In genomic region chrX:156677911-156678310, GRCm38 (mm10) we compare ENCODE assay signal across 27 mouse cellular contexts.
"Had no signal": no experiment of that assay in that cellular context is flagged by ENCODE, and none has a peak within 500 bp of the region (broad histone marks: within the 10 kb centered on the region; RNA-seq: fewer than 3 reads in every experiment).

No protein-coding gene starts in this region.

- H3K27ac ChIP-seq: heart, embryonic 10.5 days; hindbrain, embryonic 10.5 days; hindbrain, embryonic 12.5 days; hindbrain, embryonic 14.5 days; intestine, embryonic 15.5 days; kidney, embryonic 15.5 days; kidney, postnatal 0 days; left cerebral cortex, adult 2 months; limb, embryonic 10.5 days; limb, embryonic 12.5 days; liver, embryonic 13.5 days; liver, embryonic 15.5 days had no signal

- H3K4me1 ChIP-seq: heart, embryonic 10.5 days; heart, embryonic 12.5 days; hindbrain, embryonic 10.5 days; hindbrain, embryonic 12.5 days; intestine, embryonic 15.5 days; kidney, embryonic 15.5 days; limb, embryonic 10.5 days; limb, embryonic 12.5 days; liver, embryonic 13.5 days; liver, embryonic 15.5 days had no signal

- H3K4me2 ChIP-seq: heart, embryonic 12.5 days; hindbrain, embryonic 12.5 days; hindbrain, embryonic 14.5 days; intestine, embryonic 15.5 days; kidney, embryonic 15.5 days; limb, embryonic 12.5 days; liver, embryonic 11.5 days; liver, embryonic 13.5 days; liver, embryonic 15.5 days had no signal

- H3K9me3 ChIP-seq: heart, embryonic 10.5 days; heart, embryonic 12.5 days; hindbrain, embryonic 10.5 days; hindbrain, embryonic 12.5 days; intestine, embryonic 15.5 days; kidney, embryonic 15.5 days; limb, embryonic 10.5 days; limb, embryonic 12.5 days; liver, embryonic 13.5 days; liver, embryonic 15.5 days had no signal

- H3K36me3 ChIP-seq: heart, embryonic 10.5 days; heart, embryonic 12.5 days; hindbrain, embryonic 10.5 days; hindbrain, embryonic 12.5 days; intestine, embryonic 15.5 days; kidney, embryonic 15.5 days; limb, embryonic 10.5 days; limb, embryonic 12.5 days; liver, embryonic 13.5 days; liver, embryonic 15.5 days had no signal

- H3K4me3 ChIP-seq: heart, embryonic 10.5 days; heart, embryonic 12.5 days; hindbrain, embryonic 10.5 days; hindbrain, embryonic 12.5 days; intestine, embryonic 15.5 days; kidney, embryonic 15.5 days; left cerebral cortex, adult 2 months; limb, embryonic 10.5 days; limb, embryonic 12.5 days; liver, embryonic 13.5 days; liver, embryonic 15.5 days had no signal

- H3K27me3 ChIP-seq: heart, embryonic 12.5 days; hindbrain, embryonic 12.5 days; intestine, embryonic 15.5 days; kidney, embryonic 15.5 days; limb, embryonic 12.5 days; liver, embryonic 13.5 days; liver, embryonic 15.5 days had no signal

- H3K9ac ChIP-seq: heart, embryonic 12.5 days; hindbrain, embryonic 12.5 days; hindbrain, embryonic 14.5 days; intestine, embryonic 15.5 days; kidney, embryonic 15.5 days; limb, embryonic 12.5 days; liver, embryonic 13.5 days; liver, embryonic 15.5 days had no signal

- DNase-seq: gastrocnemius, postnatal 14 days; gastrocnemius, postnatal 36 days; heart, adult 18-20 months; heart, postnatal 10 days; heart, postnatal 36 days; kidney, adult 11 months; kidney, adult 2 months; kidney, adult 9 months; kidney, postnatal 14 days; kidney, postnatal 36 days; liver; liver, embryonic 13.5 days had no signal

- ATAC-seq: hindbrain, embryonic 16.5 days; inflammation-experienced regulatory T-cells, adult 6 months; intestine, embryonic 15.5 days had no signal
